Mouse (Mus musculus) kidney, postnatal 36 days (tissue): ENCODE measurements around the gene Slc9b1.
A peak's percentile ranks its signal among the peaks of the same experiment; 100 is the strongest.

ENCODE experiments used
- DNase-seq, 2 experiments: peaks; one replicate each; pipeline ENCODE4 v3.0.0; 2021 to 2022; ENCODE audit warnings: mixed read lengths in 2 of 2

Slc9b1 gene

DNA sequence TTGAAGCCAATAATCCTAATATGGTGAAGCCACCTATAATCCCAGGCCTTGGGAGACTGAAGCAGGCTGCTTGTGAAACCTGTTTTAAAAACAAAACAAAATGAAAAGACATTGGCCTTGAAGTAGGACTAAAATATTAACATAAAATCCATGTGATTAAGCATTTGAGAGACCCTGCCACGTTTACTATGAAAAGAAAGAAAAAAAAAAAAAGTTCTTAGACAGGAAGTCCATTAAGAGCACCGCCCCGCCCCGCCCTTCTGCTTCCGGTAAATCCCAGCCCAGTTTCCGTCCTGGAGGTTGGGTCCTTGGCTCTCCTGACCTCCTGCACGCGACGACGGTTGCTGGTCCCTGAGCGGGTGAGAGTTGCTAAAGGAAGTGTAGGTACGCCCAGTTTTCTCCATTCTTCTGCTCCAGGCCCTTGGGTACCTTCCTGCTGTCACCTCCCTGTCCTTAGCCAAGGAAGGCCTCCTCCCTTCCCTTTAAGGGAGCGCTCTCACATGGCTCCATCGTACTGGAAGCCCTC, at the start of gene Slc9b1:
Slc9b1 (plus strand) TSS at position 291 of the 526 bp plus-strand sequence.
- peak; percentile 30 to 32 for DNase-seq

GRCm38 (mm10) chr3:135298560-135298959, 49.3 kb upstream of the Slc9b1 start:
- no peak for DNase-seq

DNA sequence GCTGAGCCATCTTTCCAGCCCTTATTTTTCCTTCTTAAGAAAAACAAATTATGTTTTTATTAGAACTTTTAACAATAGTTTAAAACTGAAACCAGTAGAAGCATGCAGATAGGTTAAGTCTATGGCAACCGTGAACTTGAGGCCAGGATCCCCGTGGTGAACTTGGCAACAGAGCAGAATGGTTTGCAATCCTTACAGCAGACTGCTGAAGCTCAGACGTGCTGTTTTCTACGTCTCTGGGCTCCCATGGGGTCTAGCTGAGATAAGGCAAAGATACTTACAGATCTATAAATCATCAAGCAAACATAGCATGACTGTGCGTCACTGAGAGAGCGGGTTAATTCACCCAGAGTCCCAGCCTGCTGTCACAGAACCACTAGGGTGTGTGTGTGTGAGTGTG, 47.7 kb upstream of the Slc9b1 start:
- DNase-seq = no peak

DNA sequence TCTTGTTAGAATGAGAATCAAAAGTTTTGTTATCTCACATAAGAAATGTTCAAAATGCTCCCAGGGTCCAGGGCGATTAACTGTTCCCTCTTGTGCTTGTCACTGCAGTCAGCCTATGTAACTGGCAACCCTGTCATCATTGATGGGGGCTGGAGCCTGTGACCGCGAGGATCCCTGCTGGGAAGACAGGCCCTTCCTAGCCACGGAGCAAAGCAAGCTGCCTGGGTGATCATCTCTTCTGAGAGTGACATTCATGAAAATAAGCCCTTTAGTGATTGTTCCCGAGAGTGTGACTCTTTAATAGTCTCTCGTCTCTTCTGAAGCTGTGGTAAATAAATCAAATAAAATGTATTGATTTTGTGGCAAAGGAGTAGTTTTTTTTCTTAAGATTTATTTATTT, 43.8 kb upstream of the Slc9b1 start:
- DNase-seq = no peak

DNA sequence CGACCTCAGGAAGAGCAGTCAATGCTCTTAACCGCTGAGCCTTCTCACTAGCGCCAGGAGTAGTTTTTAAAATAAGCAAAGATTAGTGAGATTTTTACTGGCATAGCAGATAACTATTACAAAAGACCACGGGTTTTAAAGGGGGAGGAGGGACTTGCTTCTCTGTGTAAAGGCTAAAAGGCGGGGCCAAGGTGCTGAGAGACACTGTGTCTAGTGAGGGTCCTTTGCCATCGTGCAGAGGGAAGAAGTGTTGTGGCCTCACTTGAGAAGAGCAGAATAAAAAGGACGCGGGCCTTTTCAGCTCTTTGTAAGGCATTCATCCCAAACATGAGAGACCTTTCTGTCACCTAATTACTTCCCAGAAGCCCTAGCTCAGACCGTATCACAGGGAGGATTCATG, 43.3 kb upstream of the Slc9b1 start:
- DNase-seq = no peak

DNA sequence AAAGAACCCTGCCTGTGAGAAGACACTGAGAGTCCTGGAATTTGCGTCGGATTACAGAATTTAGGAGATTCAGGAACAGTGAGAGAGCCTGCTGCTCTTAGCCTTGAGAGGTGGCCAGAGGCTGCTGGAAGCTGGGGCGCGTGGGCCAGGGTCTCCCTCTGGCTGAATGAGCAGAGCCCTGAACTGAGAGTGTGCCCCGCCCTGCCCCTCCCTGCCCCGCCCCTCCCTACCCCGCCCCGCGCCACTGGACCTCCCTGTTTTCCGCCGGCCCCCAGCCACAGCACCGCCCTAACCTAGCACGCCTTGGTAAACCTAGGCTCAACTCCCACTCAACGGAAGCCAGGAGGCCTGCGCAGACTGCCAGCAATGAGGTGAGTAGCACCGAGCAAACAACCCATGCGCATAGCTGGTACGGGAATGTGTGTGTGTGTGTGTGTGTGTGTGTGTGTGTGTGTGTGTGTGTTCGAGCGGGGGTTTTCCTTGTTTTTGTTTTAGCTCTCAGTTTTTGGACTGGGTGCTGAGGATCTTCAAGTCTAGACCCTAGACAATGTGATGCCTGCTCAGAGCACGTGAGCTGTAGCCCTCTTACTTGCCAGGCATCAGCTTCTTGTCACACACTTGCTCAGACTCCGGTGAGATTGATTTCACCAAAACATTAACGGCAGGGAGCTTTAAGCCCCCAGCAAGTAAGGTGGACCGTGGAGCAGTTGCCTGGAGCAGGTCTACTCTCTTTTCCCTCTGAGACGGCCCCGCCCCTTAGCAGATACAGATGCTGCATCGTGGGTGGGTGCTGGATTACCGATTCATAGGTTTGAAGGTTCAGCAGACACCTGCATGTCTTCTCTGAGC, 40.2 kb upstream of the Slc9b1 start, which contains the start of gene Slc9b2:
Slc9b2 (plus strand) TSS at position 290 of the 849 bp plus-strand sequence.
- peak in 1 of 2 experiments; percentile 41 for DNase-seq

DNA sequence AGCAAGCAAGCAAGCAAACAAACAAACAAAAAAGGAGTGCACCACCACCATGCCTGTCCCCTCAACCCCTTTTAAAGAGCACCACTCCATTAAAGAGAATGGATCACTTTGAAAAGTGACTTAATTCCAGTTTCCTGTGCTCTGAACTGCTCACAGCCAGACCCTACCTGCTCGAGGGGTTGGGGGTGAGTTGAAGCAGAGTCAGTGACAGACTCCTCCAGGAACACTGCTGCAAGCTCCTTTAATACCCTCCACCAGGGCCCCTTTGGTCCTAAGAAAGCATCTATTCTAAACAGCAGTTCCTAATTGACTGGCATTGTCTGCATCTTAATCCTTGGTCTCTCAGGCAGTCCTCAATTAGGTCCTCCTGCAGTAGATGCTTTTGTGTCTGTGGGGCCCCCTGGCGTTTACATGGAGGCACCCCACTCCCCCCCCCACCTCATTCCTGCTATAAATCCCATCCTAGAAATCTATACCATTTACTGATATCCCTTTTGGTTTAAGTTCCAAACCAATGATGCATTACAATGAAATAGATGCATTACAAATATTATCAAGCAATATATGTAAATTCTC, 34.8 kb upstream of the Slc9b1 start:
- DNase-seq = no peak

DNA sequence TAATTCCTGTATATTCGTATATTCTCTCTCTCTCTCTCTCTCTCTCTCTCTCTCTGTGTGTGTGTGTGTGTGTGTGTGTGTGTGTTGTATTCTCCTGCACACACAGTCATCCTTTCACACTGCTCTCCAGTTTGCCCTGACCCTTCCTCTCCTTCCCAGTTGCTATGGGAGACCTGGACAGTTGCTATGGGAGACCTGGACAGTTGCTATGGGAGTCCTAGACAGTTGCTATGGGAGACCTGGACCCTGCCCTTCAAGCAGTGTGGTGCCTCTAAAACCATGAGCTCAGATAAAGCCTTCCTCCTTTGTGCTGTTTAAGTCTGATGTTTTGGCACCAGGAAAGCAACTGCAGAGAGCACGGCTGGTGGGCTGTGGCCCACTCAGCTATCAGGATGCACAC, 34.1 kb upstream of the Slc9b1 start:
- DNase-seq = no peak

DNA sequence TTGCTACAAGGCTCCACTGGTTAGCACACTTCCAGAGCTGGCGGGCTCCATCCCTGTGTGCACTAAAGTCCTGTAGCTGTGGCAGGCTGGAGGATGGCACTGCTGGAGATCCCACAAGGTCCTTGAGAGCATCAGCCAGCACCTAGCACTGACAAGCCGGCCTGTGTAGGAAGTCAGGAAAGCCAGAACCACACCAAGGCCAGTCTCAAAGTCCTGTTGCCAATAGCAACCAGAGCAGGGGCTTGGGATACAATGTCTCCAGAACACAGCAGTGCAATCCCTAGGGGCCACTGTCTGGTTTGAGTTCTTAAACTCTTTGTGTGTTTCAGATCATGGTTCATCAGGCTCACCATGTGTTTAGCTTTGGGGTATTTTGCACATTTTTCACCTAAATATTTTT, 33.0 kb upstream of the Slc9b1 start:
- no peak for DNase-seq

GRCm38 (mm10) chr3:135315720-135316425, 32.0 kb upstream of the Slc9b1 start:
- DNase-seq = no peak

- no peak for DNase-seq
These were observed 29.5 kb upstream of the Slc9b1 start for GRCm38 (mm10) chr3:135318331-135318730.

- no peak for DNase-seq
These were observed 23.5 kb upstream of the Slc9b1 start for GRCm38 (mm10) chr3:135324354-135324753.

DNA sequence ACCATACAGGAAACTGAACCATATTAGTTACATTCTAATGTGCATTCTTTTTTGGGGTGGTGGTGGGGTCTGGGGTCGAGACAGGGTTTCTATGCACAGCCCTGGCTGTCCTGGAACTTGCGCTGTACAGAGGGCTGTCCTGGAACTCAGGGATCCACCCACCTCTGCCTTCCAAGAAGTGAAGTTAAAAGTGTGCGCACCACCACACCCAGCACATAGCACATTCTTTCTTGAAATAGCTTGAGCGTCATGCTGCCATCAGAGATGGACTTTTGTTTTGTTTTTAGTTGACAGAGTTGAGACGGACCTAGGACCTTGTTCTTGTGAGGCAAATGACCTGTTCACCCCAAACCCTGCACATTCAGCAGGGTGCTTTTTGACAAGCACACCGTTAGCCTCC, 20.7 kb upstream of the Slc9b1 start:
- DNase-seq = peak; percentile 8 to 13

- peak in 1 of 2 experiments; percentile 54 for DNase-seq
These were observed 20.2 kb upstream of the Slc9b1 start for GRCm38 (mm10) chr3:135327601-135328000.

DNA sequence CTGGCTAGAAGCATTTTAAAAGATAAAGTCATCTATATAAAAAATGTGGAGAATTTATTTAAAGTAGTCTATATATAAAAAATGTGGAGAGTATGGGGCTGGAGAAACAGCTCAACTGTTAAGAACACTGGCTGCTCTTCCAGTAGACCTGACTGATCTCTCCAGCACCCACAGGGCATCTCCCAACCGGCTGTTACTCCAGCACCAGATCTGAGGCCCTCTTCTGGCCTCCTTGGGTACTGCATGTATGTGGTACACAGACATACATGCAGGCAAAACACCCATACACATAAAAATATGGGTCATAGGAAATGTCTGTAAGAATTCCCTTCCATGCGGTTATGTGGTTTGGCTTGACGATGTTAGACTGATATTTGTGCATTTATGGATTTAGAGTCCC, 19.3 kb upstream of the Slc9b1 start:
- DNase-seq = peak; percentile 73 to 88

DNA sequence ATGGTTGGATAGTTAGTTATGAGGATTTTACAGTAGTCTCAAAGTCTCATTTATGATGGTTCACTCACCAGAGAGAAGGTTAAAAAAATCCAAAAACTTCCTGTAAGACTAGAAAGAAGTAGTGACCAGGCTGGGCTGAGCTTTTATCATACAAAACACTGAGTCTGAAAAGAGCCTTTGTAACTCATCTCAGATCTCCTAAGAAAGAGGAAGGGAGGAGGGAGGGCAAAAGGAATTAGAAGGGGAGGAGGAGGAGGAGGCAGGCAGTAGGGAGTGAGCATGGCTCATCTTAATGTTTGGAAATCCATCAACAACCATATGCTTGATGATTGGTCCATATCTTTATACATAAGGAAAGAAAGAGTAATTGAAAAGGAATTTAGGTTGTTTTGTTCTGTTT, 15.1 kb upstream of the Slc9b1 start:
- DNase-seq = no peak

DNA sequence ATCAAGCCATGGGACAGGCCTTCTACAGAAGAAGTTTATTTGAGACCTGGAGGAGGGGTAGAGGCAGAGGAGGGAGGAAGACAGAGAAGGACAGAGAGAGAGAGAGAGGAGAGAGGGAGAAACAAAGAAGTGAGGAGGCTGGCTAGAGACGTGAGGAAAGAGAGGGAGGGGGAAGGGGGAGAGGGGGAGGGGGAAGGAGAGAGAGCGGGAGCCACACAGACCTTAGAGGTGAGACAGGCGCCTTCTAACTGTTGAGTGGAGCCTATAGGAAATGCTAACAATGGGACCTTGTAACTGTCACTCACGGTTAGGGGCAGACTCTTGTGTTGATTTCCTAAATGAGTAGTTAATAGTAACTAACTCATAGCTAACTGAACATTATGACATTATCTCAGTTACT, 14.1 kb upstream of the Slc9b1 start:
- DNase-seq = no peak

DNA sequence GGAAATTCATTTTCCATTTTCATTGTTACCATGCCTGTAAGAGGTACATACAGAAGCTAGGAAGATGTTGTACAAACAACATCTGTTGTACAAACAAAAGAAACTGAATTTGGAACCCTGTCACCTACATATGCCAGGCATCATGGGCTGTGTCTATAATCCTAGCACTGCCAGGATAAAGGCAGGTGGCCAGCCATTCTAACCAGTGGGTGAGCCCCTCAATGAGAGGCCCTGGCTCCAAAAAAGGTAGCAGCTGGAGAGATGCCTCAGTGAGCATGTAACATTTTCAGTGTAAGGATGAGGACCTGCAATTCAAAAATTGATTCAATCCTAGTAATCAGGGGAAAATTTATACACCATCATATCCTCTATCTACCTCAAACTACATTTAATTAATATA, 1.2 kb downstream of the Slc9b1 start:
- no peak for DNase-seq

DNA sequence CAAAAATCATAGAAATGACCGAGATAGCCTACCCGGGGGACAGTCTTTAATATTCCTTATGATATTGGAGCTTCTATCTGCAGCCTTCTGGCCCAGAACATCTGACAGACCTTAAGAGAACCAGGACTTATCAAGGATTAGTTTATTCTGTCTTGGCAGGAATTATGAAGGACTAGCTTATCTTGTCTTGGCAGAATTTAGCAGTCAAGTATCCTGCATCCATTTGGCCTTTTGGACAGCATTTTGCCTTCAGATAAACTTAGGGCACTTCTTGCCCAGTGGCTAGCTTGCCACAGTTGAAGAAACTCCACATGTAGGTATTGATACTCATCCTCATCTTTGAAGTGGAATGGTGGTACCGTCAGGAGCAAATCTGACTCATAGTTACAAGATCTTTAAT, 4.0 kb downstream of the Slc9b1 start:
- no peak for DNase-seq

GRCm38 (mm10) chr3:135357394-135357793, 9.6 kb downstream of the Slc9b1 start:
- DNase-seq = no peak

GRCm38 (mm10) chr3:135375836-135376235, 28.0 kb downstream of the Slc9b1 start:
- DNase-seq = no peak

DNA sequence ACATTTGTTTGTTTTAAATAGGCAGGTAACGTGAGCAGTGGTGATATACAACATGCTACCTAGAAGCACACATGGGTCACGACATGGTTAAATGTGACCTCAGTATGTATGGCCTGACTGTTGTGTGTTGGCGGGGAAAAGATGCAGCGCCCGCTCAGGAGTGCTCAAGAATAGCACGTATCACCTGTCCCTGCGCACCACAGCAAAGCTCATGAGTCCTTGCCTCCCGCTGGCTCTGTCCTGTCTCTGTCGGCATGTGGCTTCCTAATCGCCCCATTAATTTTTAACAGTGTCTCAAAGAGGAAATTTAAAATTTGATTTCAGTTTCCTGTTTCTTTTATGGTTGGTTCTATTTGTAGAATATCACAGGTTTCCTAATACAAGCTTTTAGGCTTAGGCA, 29.6 kb downstream of the Slc9b1 start:
- DNase-seq = no peak

DNA sequence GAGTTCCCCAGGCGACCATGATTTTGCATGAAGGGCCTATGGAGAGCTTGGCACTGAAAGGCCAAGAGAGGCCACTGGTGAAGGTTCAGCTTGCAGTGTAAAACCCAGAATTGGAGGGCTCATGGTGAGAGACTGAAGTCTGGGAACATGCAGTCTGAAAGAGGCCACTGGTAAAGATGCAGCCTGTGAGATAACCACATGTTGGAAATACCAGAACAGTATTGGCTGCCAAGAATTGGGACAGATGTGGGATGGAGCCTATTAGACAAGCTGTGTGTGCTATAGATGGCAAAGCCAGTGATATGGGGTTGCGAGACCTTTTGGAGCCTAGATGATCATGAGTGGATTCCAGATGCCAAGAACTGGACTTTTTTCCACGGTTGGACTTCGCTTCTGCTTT, 32.0 kb downstream of the Slc9b1 start:
- DNase-seq = no peak

DNA sequence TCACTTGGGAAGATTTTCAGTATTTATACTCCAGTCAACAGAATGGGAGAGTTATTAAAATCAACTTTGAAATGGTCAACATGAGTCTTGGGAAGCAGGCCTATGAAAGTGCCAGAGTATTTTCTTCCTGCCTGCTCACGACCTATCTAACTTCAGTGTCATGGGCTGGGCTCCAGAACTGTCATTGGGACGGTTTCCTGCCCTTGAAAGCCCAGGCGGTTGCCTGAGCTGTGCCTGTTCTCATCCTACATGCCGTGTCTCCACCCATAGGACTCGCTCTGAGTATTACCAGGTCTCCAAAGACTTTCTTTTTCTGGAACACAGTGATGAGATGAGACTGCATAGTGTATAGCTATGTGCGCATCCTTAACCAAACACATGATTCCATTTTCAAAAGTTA, 45.4 kb downstream of the Slc9b1 start:
- peak; percentile 33 to 49 for DNase-seq
